Mouse (Mus musculus): ENCODE results near the gene Scamp5.
A peak's percentile ranks its signal among the peaks of the same experiment; 100 is the strongest.
"Not testable (repeated sequence)": the region's sequence is repeated elsewhere in the genome, so short reads cannot be mapped to it uniquely, and the experiment has no call there.

The Scamp5 gene

GRCm38 (mm10) chr9:57452624-57453462 lies 15.0 kb downstream of the Scamp5 start:
- DNase-seq (ENCODE audit: low spot score): no peak

GRCm38 (mm10) chr9:57449715-57450114 lies 18.1 kb downstream of the Scamp5 start:
- no peak for DNase-seq (ENCODE audit: low spot score)

GRCm38 (mm10) chr9:57440620-57441019 lies 27.2 kb downstream of the Scamp5 start:
- no peak for DNase-seq (ENCODE audit: low spot score)

GRCm38 (mm10) chr9:57439522-57440295 lies 28.2 kb downstream of the Scamp5 start, which contains the start of gene Ppcdc:
Gene Ppcdc (minus strand): TSS chr9:57440124.
- peak; percentile 93 for DNase-seq (ENCODE audit: low spot score)

GRCm38 (mm10) chr9:57439083-57439482 lies 28.8 kb downstream of the Scamp5 start:
- no peak for DNase-seq (ENCODE audit: low spot score)

GRCm38 (mm10) chr9:57437896-57438614 lies 29.8 kb downstream of the Scamp5 start:
- no peak for DNase-seq (ENCODE audit: low spot score)

- no peak for DNase-seq (ENCODE audit: low spot score)
Measured at GRCm38 (mm10) chr9:57436166-57436565, 31.7 kb downstream of the Scamp5 start.

- DNase-seq (ENCODE audit: low spot score): no peak
Measured at GRCm38 (mm10) chr9:57434405-57435165, 33.3 kb downstream of the Scamp5 start.

- peak; percentile 90 for DNase-seq (ENCODE audit: low spot score)
Measured at GRCm38 (mm10) chr9:57433097-57434032, 34.5 kb downstream of the Scamp5 start.

- no peak for DNase-seq (ENCODE audit: low spot score)
Measured at GRCm38 (mm10) chr9:57432480-57432879, 35.4 kb downstream of the Scamp5 start.

GRCm38 (mm10) chr9:57431202-57431601 lies 36.7 kb downstream of the Scamp5 start:
- DNase-seq (ENCODE audit: low spot score): no peak

- no peak for DNase-seq (ENCODE audit: low spot score)
Measured at GRCm38 (mm10) chr9:57428391-57428790, 39.5 kb downstream of the Scamp5 start.

GRCm38 (mm10) chr9:57427937-57428336 lies 39.9 kb downstream of the Scamp5 start:
- DNase-seq (ENCODE audit: low spot score): peak; percentile 70

GRCm38 (mm10) chr9:57427123-57427522 lies 40.7 kb downstream of the Scamp5 start:
- not testable (repeated sequence) for DNase-seq (ENCODE audit: low spot score)

GRCm38 (mm10) chr9:57425116-57425515 lies 42.7 kb downstream of the Scamp5 start:
- no peak for DNase-seq (ENCODE audit: low spot score)

- no peak for DNase-seq (ENCODE audit: low spot score)
Measured at GRCm38 (mm10) chr9:57424066-57424465, 43.8 kb downstream of the Scamp5 start.

GRCm38 (mm10) chr9:57421688-57422111 lies 46.2 kb downstream of the Scamp5 start:
- no peak for DNase-seq (ENCODE audit: low spot score)

GRCm38 (mm10) chr9:57421121-57421571 lies 46.7 kb downstream of the Scamp5 start:
- DNase-seq (ENCODE audit: low spot score): peak; percentile 85

- DNase-seq (ENCODE audit: low spot score): peak; percentile 94
Measured at GRCm38 (mm10) chr9:57420321-57421120, 47.3 kb downstream of the Scamp5 start.
